Mouse (Mus musculus): ENCODE measurements around the gene Rap1gap. TPM values are rescaled to one million over a fixed set of nuclear protein-coding genes. Genes with fewer than 3 reads are reported as not detected.

Gene Rap1gap
- polyA plus RNA-seq, 1 experiment = 9.5 TPM

GRCm38 (mm10) chr4:137732962-137733361, 68.4 kb downstream of the Rap1gap start:
- H3K9ac ChIP-seq (ENCODE audit: low read depth, poor library complexity, severe bottlenecking) = no peak overlapping the region
- no peaks in the 10 kb centered on the region for H3K9me3 ChIP-seq (replicated peaks; ENCODE audit: control insufficient read depth, insufficient read depth, low read length, poor library complexity, severe bottlenecking)
- H3K36me3 ChIP-seq (ENCODE audit: control insufficient read depth, insufficient read depth, low read length, poor library complexity, severe bottlenecking) = no peaks in the 10 kb centered on the region
- no peak for TF ChIP-seq CTCF (IDR thresholded peaks at IDR 0.05; ENCODE audit: low read depth, low read length)
- TF ChIP-seq POLR2A (IDR thresholded peaks at IDR 0.05; ENCODE audit: insufficient read depth, low read length) = no peak
- TF ChIP-seq EP300 (IDR thresholded peaks at IDR 0.05; ENCODE audit: insufficient read depth, low read depth, low read length) = no peak
- H3K4me3 ChIP-seq (ENCODE audit: low read depth, low read length) = no peak overlapping the region
- no peaks in the 10 kb centered on the region for H3K27me3 ChIP-seq (ENCODE audit: control insufficient read depth, insufficient read depth, low read length, poor library complexity, severe bottlenecking)
- H3K4me1 ChIP-seq (ENCODE audit: control insufficient read depth, insufficient read depth, low read length) = peaks cover 7% of the 10 kb centered on the region
- H3K27ac ChIP-seq (ENCODE audit: insufficient read depth, low read length) = no peak overlapping the region

- Histone ChIP-seq H3K4me3 (ENCODE audit: low read depth, low read length) (no peak overlapping the region), H3K27ac (ENCODE audit: insufficient read depth, low read length) (no peak overlapping the region), H3K36me3 (ENCODE audit: control insufficient read depth, insufficient read depth, low read length, poor library complexity, severe bottlenecking) (no peaks in the 10 kb centered on the region), H3K9me3 (replicated peaks; ENCODE audit: control insufficient read depth, insufficient read depth, low read length, poor library complexity, severe bottlenecking) (no peaks in the 10 kb centered on the region), H3K4me1 (ENCODE audit: control insufficient read depth, insufficient read depth, low read length) (peaks cover 3% of the 10 kb centered on the region), H3K27me3 (ENCODE audit: control insufficient read depth, insufficient read depth, low read length, poor library complexity, severe bottlenecking) (no peaks in the 10 kb centered on the region), H3K9ac (ENCODE audit: low read depth, poor library complexity, severe bottlenecking) (no peak overlapping the region)
- TF ChIP-seq CTCF (IDR thresholded peaks at IDR 0.05; ENCODE audit: low read depth, low read length) = peak; percentile 56
- TF ChIP-seq POLR2A (IDR thresholded peaks at IDR 0.05; ENCODE audit: insufficient read depth, low read length) = no peak
- TF ChIP-seq EP300 (IDR thresholded peaks at IDR 0.05; ENCODE audit: insufficient read depth, low read depth, low read length) = no peak
Observed at GRCm38 (mm10) chr4:137733459-137733858, 68.9 kb downstream of the Rap1gap start.

- Histone ChIP-seq H3K4me3 (ENCODE audit: low read depth, low read length) (no peak overlapping the region), H3K27ac (ENCODE audit: insufficient read depth, low read length) (no peak overlapping the region), H3K9me3 (replicated peaks; ENCODE audit: control insufficient read depth, insufficient read depth, low read length, poor library complexity, severe bottlenecking) (no peaks in the 10 kb centered on the region), H3K36me3 (ENCODE audit: control insufficient read depth, insufficient read depth, low read length, poor library complexity, severe bottlenecking) (no peaks in the 10 kb centered on the region), H3K9ac (ENCODE audit: low read depth, poor library complexity, severe bottlenecking) (no peak overlapping the region), H3K4me1 (ENCODE audit: control insufficient read depth, insufficient read depth, low read length) (peaks cover 4% of the 10 kb centered on the region), H3K27me3 (ENCODE audit: control insufficient read depth, insufficient read depth, low read length, poor library complexity, severe bottlenecking) (no peaks in the 10 kb centered on the region)
- TF ChIP-seq CTCF (IDR thresholded peaks at IDR 0.05; ENCODE audit: low read depth, low read length) (no peak), POLR2A (IDR thresholded peaks at IDR 0.05; ENCODE audit: insufficient read depth, low read length) (no peak), EP300 (IDR thresholded peaks at IDR 0.05; ENCODE audit: insufficient read depth, low read depth, low read length) (no peak)
Observed at GRCm38 (mm10) chr4:137736220-137736701, 71.7 kb downstream of the Rap1gap start.

- H3K4me1 ChIP-seq (ENCODE audit: control insufficient read depth, insufficient read depth, low read length) = peaks cover 4% of the 10 kb centered on the region
- H3K4me3 ChIP-seq (ENCODE audit: low read depth, low read length) = no peak overlapping the region
- H3K36me3 ChIP-seq (ENCODE audit: control insufficient read depth, insufficient read depth, low read length, poor library complexity, severe bottlenecking) = no peaks in the 10 kb centered on the region
- no peak overlapping the region for H3K9ac ChIP-seq (ENCODE audit: low read depth, poor library complexity, severe bottlenecking)
- no peaks in the 10 kb centered on the region for H3K27me3 ChIP-seq (ENCODE audit: control insufficient read depth, insufficient read depth, low read length, poor library complexity, severe bottlenecking)
- no peak overlapping the region for H3K27ac ChIP-seq (ENCODE audit: insufficient read depth, low read length)
- TF ChIP-seq CTCF (IDR thresholded peaks at IDR 0.05; ENCODE audit: low read depth, low read length) (no peak), EP300 (IDR thresholded peaks at IDR 0.05; ENCODE audit: insufficient read depth, low read depth, low read length) (no peak), POLR2A (IDR thresholded peaks at IDR 0.05; ENCODE audit: insufficient read depth, low read length) (no peak)
- no peaks in the 10 kb centered on the region for H3K9me3 ChIP-seq (replicated peaks; ENCODE audit: control insufficient read depth, insufficient read depth, low read length, poor library complexity, severe bottlenecking)
Observed at GRCm38 (mm10) chr4:137737760-137738159, 73.2 kb downstream of the Rap1gap start.

- Histone ChIP-seq H3K4me1 (ENCODE audit: control insufficient read depth, insufficient read depth, low read length) (peaks cover 4% of the 10 kb centered on the region), H3K27me3 (ENCODE audit: control insufficient read depth, insufficient read depth, low read length, poor library complexity, severe bottlenecking) (no peaks in the 10 kb centered on the region), H3K4me3 (ENCODE audit: low read depth, low read length) (no peak overlapping the region), H3K27ac (ENCODE audit: insufficient read depth, low read length) (no peak overlapping the region), H3K9ac (ENCODE audit: low read depth, poor library complexity, severe bottlenecking) (no peak overlapping the region), H3K9me3 (replicated peaks; ENCODE audit: control insufficient read depth, insufficient read depth, low read length, poor library complexity, severe bottlenecking) (no peaks in the 10 kb centered on the region), H3K36me3 (ENCODE audit: control insufficient read depth, insufficient read depth, low read length, poor library complexity, severe bottlenecking) (no peaks in the 10 kb centered on the region)
- TF ChIP-seq EP300 (IDR thresholded peaks at IDR 0.05; ENCODE audit: insufficient read depth, low read depth, low read length) (no peak), CTCF (IDR thresholded peaks at IDR 0.05; ENCODE audit: low read depth, low read length) (no peak), POLR2A (IDR thresholded peaks at IDR 0.05; ENCODE audit: insufficient read depth, low read length) (no peak)
Observed at GRCm38 (mm10) chr4:137739151-137739923, 74.8 kb downstream of the Rap1gap start.

- no peak overlapping the region for H3K27ac ChIP-seq (ENCODE audit: insufficient read depth, low read length)
- TF ChIP-seq CTCF (IDR thresholded peaks at IDR 0.05; ENCODE audit: low read depth, low read length) = no peak
- no peak for TF ChIP-seq POLR2A (IDR thresholded peaks at IDR 0.05; ENCODE audit: insufficient read depth, low read length)
- no peak for TF ChIP-seq EP300 (IDR thresholded peaks at IDR 0.05; ENCODE audit: insufficient read depth, low read depth, low read length)
- no peak overlapping the region for H3K9ac ChIP-seq (ENCODE audit: low read depth, poor library complexity, severe bottlenecking)
- no peak overlapping the region for H3K4me3 ChIP-seq (ENCODE audit: low read depth, low read length)
- no peaks in the 10 kb centered on the region for H3K36me3 ChIP-seq (ENCODE audit: control insufficient read depth, insufficient read depth, low read length, poor library complexity, severe bottlenecking)
- no peaks in the 10 kb centered on the region for H3K9me3 ChIP-seq (replicated peaks; ENCODE audit: control insufficient read depth, insufficient read depth, low read length, poor library complexity, severe bottlenecking)
- no peaks in the 10 kb centered on the region for H3K27me3 ChIP-seq (ENCODE audit: control insufficient read depth, insufficient read depth, low read length, poor library complexity, severe bottlenecking)
- peaks cover 4% of the 10 kb centered on the region for H3K4me1 ChIP-seq (ENCODE audit: control insufficient read depth, insufficient read depth, low read length)
Observed at GRCm38 (mm10) chr4:137740350-137740749, 75.8 kb downstream of the Rap1gap start.

Data from ES-Bruce4 (cell line).